Mouse (Mus musculus): ENCODE data around the gene Sorcs2. TPM values are rescaled to one million over a fixed set of nuclear protein-coding genes. Genes with fewer than 3 reads are reported as not detected.

The Sorcs2 gene
- polyA plus RNA-seq, 1 experiment from 2014 or later: 7.3 TPM

- H3K9ac ChIP-seq (replicated peaks): no peak overlapping the region
- WGBS: 56% methylated on average over 5 of the region's 5 CpGs
- H3K4me2 ChIP-seq (replicated peaks): no peak overlapping the region
- H3K4me3 ChIP-seq: no peak overlapping the region
- H3K9me3 ChIP-seq: no peaks in the 10 kb centered on the region
- H3K36me3 ChIP-seq: no peaks in the 10 kb centered on the region
- no peak for ATAC-seq (replicated peaks)
- no peak overlapping the region for H3K27ac ChIP-seq (replicated peaks)
- peaks cover 9% of the 10 kb centered on the region for H3K4me1 ChIP-seq
- no peaks in the 10 kb centered on the region for H3K27me3 ChIP-seq
These were observed 279.9 kb downstream of the Sorcs2 start for GRCm38 (mm10) chr5:36118061-36118460.

- Histone ChIP-seq H3K4me2 (replicated peaks) (no peak overlapping the region), H3K4me3 (no peak overlapping the region), H3K27ac (replicated peaks) (no peak overlapping the region), H3K9ac (replicated peaks) (no peak overlapping the region), H3K4me1 (peaks cover 9% of the 10 kb centered on the region), H3K27me3 (no peaks in the 10 kb centered on the region), H3K9me3 (no peaks in the 10 kb centered on the region), H3K36me3 (no peaks in the 10 kb centered on the region)
- peak; percentile 60 for ATAC-seq (replicated peaks)
- WGBS: 14% methylated on average over 7 of the region's 7 CpGs
These were observed 282.4 kb downstream of the Sorcs2 start for GRCm38 (mm10) chr5:36115519-36115918.

GRCm38 (mm10) chr5:36113696-36114095 lies 284.2 kb downstream of the Sorcs2 start:
- no peaks in the 10 kb centered on the region for H3K36me3 ChIP-seq
- ATAC-seq (replicated peaks): no peak
- no peaks in the 10 kb centered on the region for H3K9me3 ChIP-seq
- peaks cover 11% of the 10 kb centered on the region for H3K4me1 ChIP-seq
- no peak overlapping the region for H3K4me2 ChIP-seq (replicated peaks)
- H3K27ac ChIP-seq (replicated peaks): no peak overlapping the region
- no peak overlapping the region for H3K9ac ChIP-seq (replicated peaks)
- WGBS: 92% methylated on average over 2 of the region's 2 CpGs
- H3K4me3 ChIP-seq: no peak overlapping the region
- H3K27me3 ChIP-seq: no peaks in the 10 kb centered on the region

GRCm38 (mm10) chr5:36112696-36113095 lies 285.2 kb downstream of the Sorcs2 start:
- 52% methylated on average over 6 of the region's 6 CpGs for WGBS

GRCm38 (mm10) chr5:36111516-36111915 lies 286.4 kb downstream of the Sorcs2 start:
- H3K4me2 ChIP-seq (replicated peaks): no peak overlapping the region
- H3K4me1 ChIP-seq: peaks cover 18% of the 10 kb centered on the region
- H3K36me3 ChIP-seq: no peaks in the 10 kb centered on the region
- H3K27me3 ChIP-seq: no peaks in the 10 kb centered on the region
- no peak overlapping the region for H3K9ac ChIP-seq (replicated peaks)
- no peak overlapping the region for H3K27ac ChIP-seq (replicated peaks)
- 85% methylated on average over 3 of the region's 3 CpGs for WGBS
- H3K4me3 ChIP-seq: no peak overlapping the region
- H3K9me3 ChIP-seq: no peaks in the 10 kb centered on the region
- ATAC-seq (replicated peaks): no peak

More at GRCm38 (mm10) chr5:36112696-36113095, 285.2 kb downstream of the Sorcs2 start:
- no peak for ATAC-seq (replicated peaks)
- Histone ChIP-seq H3K4me1 (peaks cover 18% of the 10 kb centered on the region), H3K27me3 (no peaks in the 10 kb centered on the region), H3K9ac (replicated peaks) (no peak overlapping the region), H3K4me2 (replicated peaks) (no peak overlapping the region), H3K36me3 (no peaks in the 10 kb centered on the region), H3K9me3 (no peaks in the 10 kb centered on the region), H3K4me3 (no peak overlapping the region), H3K27ac (replicated peaks) (no peak overlapping the region)

- H3K27me3 ChIP-seq: no peaks in the 10 kb centered on the region
- peak; percentile 57 for ATAC-seq (replicated peaks)
- H3K27ac ChIP-seq (replicated peaks): no peak overlapping the region
- no peak overlapping the region for H3K4me3 ChIP-seq
- H3K9me3 ChIP-seq: no peaks in the 10 kb centered on the region
- no peak overlapping the region for H3K9ac ChIP-seq (replicated peaks)
- H3K36me3 ChIP-seq: no peaks in the 10 kb centered on the region
- peaks cover 9% of the 10 kb centered on the region for H3K4me1 ChIP-seq
- WGBS: 30% methylated on average over 4 of the region's 4 CpGs
- H3K4me2 ChIP-seq (replicated peaks): no peak overlapping the region
These were observed 289.5 kb downstream of the Sorcs2 start for GRCm38 (mm10) chr5:36108339-36108887.

- no peak overlapping the region for H3K4me2 ChIP-seq (replicated peaks)
- no peaks in the 10 kb centered on the region for H3K9me3 ChIP-seq
- no peak for ATAC-seq (replicated peaks)
- no peaks in the 10 kb centered on the region for H3K36me3 ChIP-seq
- H3K4me1 ChIP-seq: peaks cover 5% of the 10 kb centered on the region
- no peaks in the 10 kb centered on the region for H3K27me3 ChIP-seq
- H3K4me3 ChIP-seq: no peak overlapping the region
- no peak overlapping the region for H3K27ac ChIP-seq (replicated peaks)
- no peak overlapping the region for H3K9ac ChIP-seq (replicated peaks)
- whole genome bisulfite sequencing: 87% methylated on average over 2 of the region's 2 CpGs
These were observed 294.5 kb downstream of the Sorcs2 start for GRCm38 (mm10) chr5:36103483-36103882.

- no peak overlapping the region for H3K4me2 ChIP-seq (replicated peaks)
- ATAC-seq (replicated peaks): no peak
- H3K36me3 ChIP-seq: no peaks in the 10 kb centered on the region
- H3K27ac ChIP-seq (replicated peaks): no peak overlapping the region
- WGBS: 61% methylated on average over 10 of the region's 10 CpGs
- H3K4me3 ChIP-seq: no peak overlapping the region
- no peaks in the 10 kb centered on the region for H3K27me3 ChIP-seq
- no peak overlapping the region for H3K9ac ChIP-seq (replicated peaks)
- H3K4me1 ChIP-seq: no peaks in the 10 kb centered on the region
- H3K9me3 ChIP-seq: no peaks in the 10 kb centered on the region
These were observed 296.8 kb downstream of the Sorcs2 start for GRCm38 (mm10) chr5:36101129-36101528.

GRCm38 (mm10) chr5:36100488-36100887 lies 297.5 kb downstream of the Sorcs2 start:
- Histone ChIP-seq H3K27ac (replicated peaks) (no peak overlapping the region), H3K27me3 (no peaks in the 10 kb centered on the region), H3K9me3 (no peaks in the 10 kb centered on the region), H3K4me1 (no peaks in the 10 kb centered on the region), H3K4me2 (replicated peaks) (no peak overlapping the region), H3K4me3 (no peak overlapping the region), H3K9ac (replicated peaks) (no peak overlapping the region), H3K36me3 (no peaks in the 10 kb centered on the region)
- 65% methylated on average over 3 of the region's 3 CpGs for WGBS
- ATAC-seq (replicated peaks): no peak

- Histone ChIP-seq H3K4me2 (replicated peaks) (no peak overlapping the region), H3K9ac (replicated peaks) (no peak overlapping the region), H3K36me3 (no peaks in the 10 kb centered on the region), H3K27ac (replicated peaks) (no peak overlapping the region), H3K4me3 (no peak overlapping the region), H3K4me1 (no peaks in the 10 kb centered on the region), H3K9me3 (no peaks in the 10 kb centered on the region), H3K27me3 (no peaks in the 10 kb centered on the region)
- WGBS: 39% methylated on average over 4 of the region's 4 CpGs
- ATAC-seq (replicated peaks): no peak
These were observed 298.3 kb downstream of the Sorcs2 start for GRCm38 (mm10) chr5:36099662-36100061.

- ATAC-seq (replicated peaks): no peak
- H3K4me1 ChIP-seq: no peaks in the 10 kb centered on the region
- no peak overlapping the region for H3K27ac ChIP-seq (replicated peaks)
- no peak overlapping the region for H3K4me2 ChIP-seq (replicated peaks)
- no peak overlapping the region for H3K9ac ChIP-seq (replicated peaks)
- H3K36me3 ChIP-seq: no peaks in the 10 kb centered on the region
- no peaks in the 10 kb centered on the region for H3K9me3 ChIP-seq
- H3K4me3 ChIP-seq: no peak overlapping the region
- WGBS: 80% methylated on average over 8 of the region's 8 CpGs
- H3K27me3 ChIP-seq: no peaks in the 10 kb centered on the region
These were observed 301.9 kb downstream of the Sorcs2 start for GRCm38 (mm10) chr5:36096046-36096445.

GRCm38 (mm10) chr5:36090036-36090435 lies 307.9 kb downstream of the Sorcs2 start:
- no peaks in the 10 kb centered on the region for H3K9me3 ChIP-seq
- H3K27me3 ChIP-seq: no peaks in the 10 kb centered on the region
- H3K4me3 ChIP-seq: no peak overlapping the region
- H3K36me3 ChIP-seq: no peaks in the 10 kb centered on the region
- H3K9ac ChIP-seq (replicated peaks): no peak overlapping the region
- WGBS: 89% methylated on average over 7 of the region's 7 CpGs
- ATAC-seq (replicated peaks): no peak
- H3K4me1 ChIP-seq: no peaks in the 10 kb centered on the region
- H3K4me2 ChIP-seq (replicated peaks): no peak overlapping the region
- no peak overlapping the region for H3K27ac ChIP-seq (replicated peaks)

- H3K9ac ChIP-seq (replicated peaks): no peak overlapping the region
- no peak overlapping the region for H3K4me2 ChIP-seq (replicated peaks)
- ATAC-seq (replicated peaks): no peak
- 96% methylated on average over 2 of the region's 2 CpGs for WGBS
- H3K27me3 ChIP-seq: no peaks in the 10 kb centered on the region
- H3K4me1 ChIP-seq: no peaks in the 10 kb centered on the region
- no peak overlapping the region for H3K27ac ChIP-seq (replicated peaks)
- no peaks in the 10 kb centered on the region for H3K9me3 ChIP-seq
- H3K36me3 ChIP-seq: no peaks in the 10 kb centered on the region
- H3K4me3 ChIP-seq: no peak overlapping the region
These were observed 308.7 kb downstream of the Sorcs2 start for GRCm38 (mm10) chr5:36089243-36089642.
